Mouse (Mus musculus): ENCODE results near the gene Scn3b.

DNA sequence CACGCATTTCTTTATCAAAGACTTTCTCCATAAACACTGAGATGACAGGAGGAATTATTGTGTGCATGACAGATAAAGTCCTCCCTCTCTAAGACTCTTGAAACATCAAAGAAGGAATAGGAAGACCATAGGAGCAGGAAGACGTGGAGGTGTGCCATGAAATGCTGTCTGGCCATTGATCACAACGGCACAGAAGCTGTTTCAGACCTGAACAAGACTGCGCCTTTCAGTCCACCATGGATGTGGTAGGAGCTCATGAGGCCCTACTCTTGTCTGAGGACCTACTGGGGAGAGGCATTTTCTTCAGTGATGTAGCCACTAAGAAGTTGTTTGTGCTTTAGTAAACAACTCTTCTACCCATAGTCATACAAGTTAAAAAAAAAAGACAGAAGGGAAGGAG lies 23.5 kb downstream of the Scn3b start:
- TF ChIP-seq POLR2A (IDR thresholded peaks at IDR 0.05; ENCODE audit: insufficient read depth, low read length), result no peak
- TF ChIP-seq CTCF (IDR thresholded peaks at IDR 0.05; ENCODE audit: low read depth, low read length), result no peak
- TF ChIP-seq EP300 (IDR thresholded peaks at IDR 0.05; ENCODE audit: insufficient read depth, low read depth, low read length), result no peak
